Mouse (Mus musculus): ENCODE results near the gene Mlec. TPM values are rescaled to one million over a fixed set of nuclear protein-coding genes. Genes with fewer than 3 reads are reported as not detected.
A peak's percentile ranks its signal among the peaks of the same experiment; 100 is the strongest.

The Mlec gene
- polyA plus RNA-seq, 1 experiment from 2014 or later, result 23.5 TPM

GRCm38 (mm10) chr5:115127421-115128179, 30.4 kb downstream of the Mlec start:
- Histone ChIP-seq H3K9me3 (replicated peaks) (no peaks in the 10 kb centered on the region), H3K4me2 (no peak overlapping the region), H3K9ac (no peak overlapping the region), H3K27me3 (no peaks in the 10 kb centered on the region), H3K4me1 (peaks cover 17% of the 10 kb centered on the region), H3K27ac (no peak overlapping the region), H3K36me3 (ENCODE audit: poor library complexity, severe bottlenecking) (peaks cover 69% of the 10 kb centered on the region), H3K4me3 (no peak overlapping the region)
- 94% methylated on average over 22 of the region's 22 CpGs for whole genome bisulfite sequencing
- ATAC-seq, result no peak

GRCm38 (mm10) chr5:115126578-115127312, 31.2 kb downstream of the Mlec start:
- Histone ChIP-seq H3K9me3 (replicated peaks) (no peaks in the 10 kb centered on the region), H3K27ac (no peak overlapping the region), H3K27me3 (no peaks in the 10 kb centered on the region), H3K4me2 (no peak overlapping the region), H3K4me3 (no peak overlapping the region), H3K4me1 (peaks cover 14% of the 10 kb centered on the region), H3K36me3 (ENCODE audit: poor library complexity, severe bottlenecking) (peaks cover 78% of the 10 kb centered on the region), H3K9ac (no peak overlapping the region)
- ATAC-seq, result no peak
- 92% methylated on average over 22 of the region's 28 CpGs for WGBS

GRCm38 (mm10) chr5:115125211-115125871, 32.6 kb downstream of the Mlec start:
- ATAC-seq, result peak; percentile 79
- Histone ChIP-seq H3K9ac (peak overlapping the region; percentile 30), H3K4me3 (no peak overlapping the region)

GRCm38 (mm10) chr5:115124690-115125089, 33.3 kb downstream of the Mlec start:
- H3K27ac ChIP-seq, result no peak overlapping the region
- H3K9ac ChIP-seq, result no peak overlapping the region
- H3K9me3 ChIP-seq (replicated peaks), result no peaks in the 10 kb centered on the region
- 0 out of 2 replicates have a peak, but pooled peaks have one; percentile 5 for ATAC-seq
- no peak overlapping the region for H3K4me3 ChIP-seq
- peaks cover 71% of the 10 kb centered on the region for H3K36me3 ChIP-seq (ENCODE audit: poor library complexity, severe bottlenecking)
- WGBS, result 96% methylated on average over 6 of the region's 6 CpGs
- peaks cover 18% of the 10 kb centered on the region for H3K4me1 ChIP-seq
- H3K4me2 ChIP-seq, result no peak overlapping the region
- no peaks in the 10 kb centered on the region for H3K27me3 ChIP-seq

More at GRCm38 (mm10) chr5:115125211-115125871, 32.6 kb downstream of the Mlec start:
- Histone ChIP-seq H3K27me3 (no peaks in the 10 kb centered on the region), H3K36me3 (ENCODE audit: poor library complexity, severe bottlenecking) (peaks cover 77% of the 10 kb centered on the region), H3K9me3 (replicated peaks) (no peaks in the 10 kb centered on the region), H3K27ac (peak overlapping the region; percentile 57), H3K4me1 (peaks cover 18% of the 10 kb centered on the region), H3K4me2 (peak overlapping the region; percentile 5; the same call in 1 of the 2 replicates)
- WGBS, result 24% methylated on average over 24 of the region's 24 CpGs

- Histone ChIP-seq H3K4me1 (peaks cover 32% of the 10 kb centered on the region), H3K27ac (no peak overlapping the region), H3K27me3 (no peaks in the 10 kb centered on the region), H3K4me3 (no peak overlapping the region), H3K36me3 (ENCODE audit: poor library complexity, severe bottlenecking) (peaks cover 48% of the 10 kb centered on the region), H3K9me3 (replicated peaks) (no peaks in the 10 kb centered on the region), H3K4me2 (no peak overlapping the region), H3K9ac (no peak overlapping the region)
- no peak for ATAC-seq
- WGBS, result 71% methylated on average over 5 of the region's 5 CpGs
Observed at GRCm38 (mm10) chr5:115120978-115121377, 37.0 kb downstream of the Mlec start.

GRCm38 (mm10) chr5:115118961-115119570, 38.9 kb downstream of the Mlec start, which contains the start of gene Acads:
Gene Acads (minus strand): TSS chr5:115119346.
- H3K4me2 ChIP-seq, result peak within 1 kb of the TSS; percentile 79
- WGBS, result under 1% methylated on average over 38 of the region's 39 CpGs
- ATAC-seq, result peak; percentile 89
- peak within 1 kb of the TSS; percentile 69 for H3K4me3 ChIP-seq
- peaks cover 20% of the 10 kb centered on the region for H3K4me1 ChIP-seq
- peaks cover 37% of the 10 kb centered on the region for H3K36me3 ChIP-seq (ENCODE audit: poor library complexity, severe bottlenecking)
- H3K27me3 ChIP-seq, result no peaks in the 10 kb centered on the region
- H3K27ac ChIP-seq, result no peak within 1 kb of the TSS; the same call in 1 of the 2 replicates
- H3K9me3 ChIP-seq (replicated peaks), result no peaks in the 10 kb centered on the region
- H3K9ac ChIP-seq, result peak within 1 kb of the TSS; percentile 80

GRCm38 (mm10) chr5:115117467-115117866, 40.5 kb downstream of the Mlec start:
- Histone ChIP-seq H3K4me2 (no peak overlapping the region), H3K4me1 (peaks cover 20% of the 10 kb centered on the region), H3K9ac (no peak overlapping the region), H3K9me3 (replicated peaks) (no peaks in the 10 kb centered on the region), H3K27ac (no peak overlapping the region), H3K36me3 (ENCODE audit: poor library complexity, severe bottlenecking) (peaks cover 28% of the 10 kb centered on the region), H3K27me3 (no peaks in the 10 kb centered on the region), H3K4me3 (no peak overlapping the region)
- WGBS, result 94% methylated on average over 13 of the region's 13 CpGs
- no peak for ATAC-seq

- Histone ChIP-seq H3K36me3 (ENCODE audit: poor library complexity, severe bottlenecking) (peaks cover 31% of the 10 kb centered on the region), H3K27me3 (no peaks in the 10 kb centered on the region), H3K4me3 (no peak overlapping the region), H3K4me1 (peaks cover 20% of the 10 kb centered on the region), H3K9me3 (replicated peaks) (no peaks in the 10 kb centered on the region), H3K4me2 (no peak overlapping the region), H3K9ac (no peak overlapping the region), H3K27ac (no peak overlapping the region)
- no peak for ATAC-seq
- 86% methylated on average over 3 of the region's 3 CpGs for WGBS
Observed at GRCm38 (mm10) chr5:115116426-115116825, 41.6 kb downstream of the Mlec start.

- H3K9ac ChIP-seq, result no peak overlapping the region
- 93% methylated on average over 8 of the region's 8 CpGs for WGBS
- H3K4me1 ChIP-seq, result peaks cover 13% of the 10 kb centered on the region
- H3K36me3 ChIP-seq (ENCODE audit: poor library complexity, severe bottlenecking), result peaks cover 43% of the 10 kb centered on the region
- H3K4me3 ChIP-seq, result no peak overlapping the region
- H3K27ac ChIP-seq, result no peak overlapping the region
- no peak overlapping the region for H3K4me2 ChIP-seq
- ATAC-seq, result no peak
- no peaks in the 10 kb centered on the region for H3K27me3 ChIP-seq
- H3K9me3 ChIP-seq (replicated peaks), result no peaks in the 10 kb centered on the region
Observed at GRCm38 (mm10) chr5:115114501-115114900, 43.5 kb downstream of the Mlec start.

GRCm38 (mm10) chr5:115113244-115113643, 44.7 kb downstream of the Mlec start:
- Histone ChIP-seq H3K27me3 (no peaks in the 10 kb centered on the region), H3K36me3 (ENCODE audit: poor library complexity, severe bottlenecking) (peaks cover 43% of the 10 kb centered on the region), H3K4me3 (no peak overlapping the region), H3K4me2 (no peak overlapping the region), H3K4me1 (peaks cover under 1% of the 10 kb centered on the region; the same call in 1 of the 2 replicates), H3K9ac (no peak overlapping the region), H3K9me3 (replicated peaks) (no peaks in the 10 kb centered on the region), H3K27ac (no peak overlapping the region)
- WGBS, result 94% methylated on average over 12 of the region's 12 CpGs
- no peak for ATAC-seq

- Histone ChIP-seq H3K4me3 (no peak overlapping the region), H3K9ac (no peak overlapping the region), H3K4me2 (no peak overlapping the region), H3K4me1 (no peaks in the 10 kb centered on the region; the same call in 1 of the 2 replicates), H3K27ac (no peak overlapping the region), H3K27me3 (no peaks in the 10 kb centered on the region), H3K9me3 (replicated peaks) (no peaks in the 10 kb centered on the region), H3K36me3 (ENCODE audit: poor library complexity, severe bottlenecking) (peaks cover 35% of the 10 kb centered on the region)
- WGBS, result 86% methylated on average over 8 of the region's 8 CpGs
- ATAC-seq, result no peak
Observed at GRCm38 (mm10) chr5:115111156-115111555, 46.8 kb downstream of the Mlec start.
